Mouse (Mus musculus) cerebellum, adult 2 months (tissue): ENCODE data around the gene Borcs6. TPM values are rescaled to one million over a fixed set of nuclear protein-coding genes. Genes with fewer than 3 reads are reported as not detected.
A peak's percentile ranks its signal among the peaks of the same experiment; 100 is the strongest.

Experiments
- DNase-seq, 2 experiments: peaks; one replicate each; pipeline ENCODE4 v3.0.0; 2021
- H3K27ac ChIP-seq: fragments of 200-500 bp; 2 replicates; pipeline ENCODE4 v1.5.1; 2012; ENCODE audit warnings: low read length, control low read depth, inconsistent platforms; ENCODE audit not compliant: insufficient read depth
- H3K27me3 ChIP-seq: fragments of 200-500 bp; 2 replicates; pipeline ENCODE4 v1.6.1; 2012; ENCODE audit warnings: inconsistent platforms, mild to moderate bottlenecking, low read length, moderate library complexity; ENCODE audit not compliant: control insufficient read depth, insufficient read depth
- H3K4me1 ChIP-seq: fragments of 200-500 bp; 2 replicates; pipeline ENCODE4 v1.6.1; 2011; ENCODE audit warnings: low read length; ENCODE audit not compliant: control insufficient read depth, insufficient read depth
- H3K4me3 ChIP-seq: fragments of 200-500 bp; replicated peaks from 2 replicates; pipeline ENCODE3; 2011; ENCODE audit warnings: mild to moderate bottlenecking, low read depth, low read length, control low read depth; ENCODE audit not compliant: insufficient read depth
- CTCF ChIP-seq: fragments of 200-500 bp; IDR thresholded peaks from 2 replicates; pipeline ENCODE4 v1.5.1; 2011; ENCODE audit warnings: low read depth, mild to moderate bottlenecking, control low read depth, low read length, moderate library complexity, borderline replicate concordance; ENCODE audit not compliant: insufficient read depth
- POLR2A ChIP-seq: fragments of 200-500 bp; IDR thresholded peaks from 2 replicates; pipeline ENCODE4 v1.6.1; 2011; ENCODE audit warnings: low read length, control low read depth, borderline replicate concordance; ENCODE audit not compliant: insufficient read depth
- WGBS: fragments of 180-500 bp; shearing (Covaris S2); methylation state at CpG from one replicate; pipeline ENCODE4 v1.1.7; 2018; 5-methylcytosine and 5-hydroxymethylcytosine counted together
- polyA plus RNA-seq: library from polyadenylated mRNA; depleted of rRNA; stranded (reverse); fragments of >200 nt; gene quantifications from 2 replicates; pipeline ENCODE4 v1.2.3, GENCODE M21; 2012

The Borcs6 gene
- polyA plus RNA-seq, 1 experiment, result 36.7 TPM

GRCm38 (mm10) chr11:69038173-69038572, 21.3 kb upstream of the Borcs6 start:
- peaks cover 3% of the 10 kb centered on the region for H3K4me1 ChIP-seq
- no peak overlapping the region for H3K27ac ChIP-seq
- no peak for TF ChIP-seq CTCF
- no peak for TF ChIP-seq POLR2A
- DNase-seq, result peak in 1 of 2 experiments; percentile 33
- no peak overlapping the region for H3K4me3 ChIP-seq
- no peaks in the 10 kb centered on the region for H3K27me3 ChIP-seq
- 72% methylated on average over 5 of the region's 5 CpGs for WGBS

- Histone ChIP-seq H3K4me1 (no peaks in the 10 kb centered on the region), H3K27me3 (no peaks in the 10 kb centered on the region), H3K4me3 (peak within 1 kb of the TSS; percentile 65), H3K27ac (no peak within 1 kb of the TSS)
- 1% methylated on average over 54 of the region's 54 CpGs for WGBS
- no peak for TF ChIP-seq CTCF
- TF ChIP-seq POLR2A, result no peak
- DNase-seq, result peak; percentile 74 to 79
Measured at GRCm38 (mm10) chr11:69045531-69046394, 13.8 kb upstream of the Borcs6 start, which contains the start of gene Aurkb. Aurkb (plus strand) TSS chr11:69045647.

GRCm38 (mm10) chr11:69046395-69046774, 13.1 kb upstream of the Borcs6 start:
- TF ChIP-seq CTCF (no peak), POLR2A (no peak)
- DNase-seq, result no peak
- WGBS, result 23% methylated on average over 9 of the region's 9 CpGs
- Histone ChIP-seq H3K27me3 (no peaks in the 10 kb centered on the region), H3K27ac (no peak overlapping the region), H3K4me3 (no peak overlapping the region), H3K4me1 (no peaks in the 10 kb centered on the region)

GRCm38 (mm10) chr11:69047592-69047991, 11.9 kb upstream of the Borcs6 start:
- H3K27ac ChIP-seq, result no peak overlapping the region
- no peak for DNase-seq
- H3K4me1 ChIP-seq, result no peaks in the 10 kb centered on the region
- no peak overlapping the region for H3K4me3 ChIP-seq
- no peak for TF ChIP-seq POLR2A
- no peak for TF ChIP-seq CTCF
- H3K27me3 ChIP-seq, result no peaks in the 10 kb centered on the region
- WGBS, result 77% methylated on average over 12 of the region's 12 CpGs

GRCm38 (mm10) chr11:69048151-69048550, 11.4 kb upstream of the Borcs6 start:
- no peak overlapping the region for H3K27ac ChIP-seq
- no peak for TF ChIP-seq POLR2A
- H3K4me1 ChIP-seq, result no peaks in the 10 kb centered on the region
- no peak overlapping the region for H3K4me3 ChIP-seq
- no peaks in the 10 kb centered on the region for H3K27me3 ChIP-seq
- no peak for DNase-seq
- WGBS, result 87% methylated on average over 14 of the region's 14 CpGs

GRCm38 (mm10) chr11:69050748-69051147, 8.8 kb upstream of the Borcs6 start:
- Histone ChIP-seq H3K4me1 (no peaks in the 10 kb centered on the region), H3K27ac (no peak overlapping the region), H3K27me3 (no peaks in the 10 kb centered on the region), H3K4me3 (no peak overlapping the region)
- no peak for TF ChIP-seq CTCF
- TF ChIP-seq POLR2A, result no peak
- 63% methylated on average over 8 of the region's 8 CpGs for WGBS
- DNase-seq, result no peak

- no peak for DNase-seq
- Histone ChIP-seq H3K4me3 (no peak overlapping the region), H3K27ac (no peak overlapping the region), H3K27me3 (no peaks in the 10 kb centered on the region), H3K4me1 (no peaks in the 10 kb centered on the region)
- TF ChIP-seq POLR2A (no peak), CTCF (no peak)
- WGBS, result 78% methylated on average over 4 of the region's 4 CpGs
Measured at GRCm38 (mm10) chr11:69051771-69052170, 7.7 kb upstream of the Borcs6 start.

GRCm38 (mm10) chr11:69052824-69053421, 6.6 kb upstream of the Borcs6 start:
- WGBS, result 88% methylated on average over 2 of the region's 2 CpGs
- no peak for DNase-seq
- Histone ChIP-seq H3K4me3 (no peak overlapping the region), H3K27ac (no peak overlapping the region), H3K27me3 (no peaks in the 10 kb centered on the region), H3K4me1 (no peaks in the 10 kb centered on the region; the same call in 1 of the 2 replicates)
- TF ChIP-seq POLR2A (no peak), CTCF (no peak)
